Mouse (Mus musculus) cortical plate, adult 2 months (tissue): Measurements from ENCODE around the gene Hsd17b12. TPM values are rescaled to one million over a fixed set of nuclear protein-coding genes. Genes with fewer than 3 reads are reported as not detected.

Source experiments
- H3K27ac ChIP-seq: fragments of 200-500 bp; 2 replicates; pipeline ENCODE4 v1.5.1; 2012; ENCODE audit warnings: low read length, control low read depth, inconsistent platforms; ENCODE audit not compliant: insufficient read depth
- H3K4me1 ChIP-seq: fragments of 200-500 bp; 2 replicates; pipeline ENCODE4 v1.6.1; 2011; ENCODE audit warnings: low read length; ENCODE audit not compliant: control insufficient read depth, insufficient read depth
- H3K4me3 ChIP-seq: fragments of 200-500 bp; 2 replicates; pipeline ENCODE4 v1.5.1; 2011; ENCODE audit warnings: mild to moderate bottlenecking, low read length, control low read depth; ENCODE audit not compliant: insufficient read depth
- CTCF ChIP-seq: fragments of 200-500 bp; IDR thresholded peaks from 2 replicates; pipeline ENCODE4 v1.5.1; 2011; ENCODE audit warnings: mild to moderate bottlenecking, control low read depth, low read length; ENCODE audit not compliant: insufficient read depth; ENCODE audit errors: extremely low read depth
- POLR2A ChIP-seq: fragments of 200-500 bp; IDR thresholded peaks from 2 replicates; pipeline ENCODE4 v1.6.1; 2011; ENCODE audit warnings: mild to moderate bottlenecking, low read length, control low read depth; ENCODE audit not compliant: insufficient read depth; ENCODE audit errors: extremely low read depth
- polyA plus RNA-seq: library from polyadenylated mRNA; depleted of rRNA; stranded (reverse); fragments of >200 nt; gene quantifications from 2 replicates; pipeline ENCODE4 v1.2.3, GENCODE M21; 2012; rRNA removed

The Hsd17b12 gene
- polyA plus RNA-seq, 1 experiment = 65.0 TPM

DNA sequence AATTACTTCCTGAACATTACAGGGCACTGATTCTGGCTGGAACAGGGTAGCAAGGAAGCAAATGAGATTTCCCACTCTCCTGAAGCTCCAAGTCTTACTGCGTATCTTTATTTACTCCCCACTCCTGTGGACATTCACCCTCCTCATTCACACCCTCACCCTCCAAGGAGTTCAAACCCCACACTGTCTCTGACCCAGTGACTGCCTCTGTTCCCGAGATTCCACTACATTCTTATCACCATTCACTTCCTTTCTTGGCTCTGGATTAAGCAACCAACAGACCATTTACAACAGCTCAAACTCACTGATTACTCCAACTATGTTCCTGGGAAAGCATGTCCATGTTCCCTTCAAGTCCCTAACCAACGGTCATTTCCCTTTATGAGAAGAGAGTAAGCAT, 166.4 kb downstream of the Hsd17b12 start:
- Histone ChIP-seq H3K27ac (no peak overlapping the region), H3K4me3 (no peak overlapping the region), H3K4me1 (peaks cover 8% of the 10 kb centered on the region; the same call in 1 of the 2 replicates)
- no peak for TF ChIP-seq CTCF
- no peak for TF ChIP-seq POLR2A

DNA sequence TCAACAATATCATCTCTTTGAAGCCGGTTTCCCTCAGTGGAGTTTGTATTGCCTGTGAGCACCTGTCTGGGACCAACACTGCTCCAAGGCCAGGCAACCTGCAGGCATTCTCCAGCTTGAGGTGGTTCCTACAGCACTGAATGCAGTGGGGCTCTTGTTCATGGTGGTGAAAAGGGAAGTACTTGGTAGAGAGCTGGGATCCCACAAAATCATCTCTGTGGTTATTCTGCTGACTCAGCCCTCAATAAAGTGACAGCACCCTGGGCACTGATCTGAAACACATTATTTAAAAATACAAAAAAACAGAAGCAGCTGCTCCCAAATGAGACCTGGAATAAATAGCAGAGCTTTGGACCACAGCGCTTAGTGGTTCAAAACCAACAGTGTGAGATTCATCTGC, 169.3 kb downstream of the Hsd17b12 start:
- H3K27ac ChIP-seq = no peak overlapping the region
- peaks cover 6% of the 10 kb centered on the region; the same call in 1 of the 2 replicates for H3K4me1 ChIP-seq
- H3K4me3 ChIP-seq = no peak overlapping the region
- no peak for TF ChIP-seq POLR2A
- TF ChIP-seq CTCF = no peak

Other genes starting within 250 kb of the Hsd17b12 start
- 36.7 and 39.6 TPM in 2 replicates for gene Gm13889, start 200.8 kb downstream of the Hsd17b12 start, polyA plus RNA-seq
- not detected in 2 replicates for gene Gm27027, start 161.6 kb downstream of the Hsd17b12 start, polyA plus RNA-seq
- gene Alkbh3, start 147.2 kb downstream of the Hsd17b12 start, polyA plus RNA-seq = 45.9 and 51.3 TPM in 2 replicates
- 28.2 and 29.8 TPM in 2 replicates for gene Ttc17, start 248.7 kb upstream of the Hsd17b12 start, polyA plus RNA-seq